Mouse (Mus musculus) testis, postnatal 14 days (tissue): ENCODE measurements around the gene Kdm8.

Experiments used
- DNase-seq: peaks from one replicate; pipeline ENCODE4 v3.0.0; 2021; ENCODE audit warnings: low spot score

The Kdm8 gene

GRCm38 (mm10) chr7:125503374-125504092 is 59.1 kb downstream of the Kdm8 start:
- no peak for DNase-seq

DNA sequence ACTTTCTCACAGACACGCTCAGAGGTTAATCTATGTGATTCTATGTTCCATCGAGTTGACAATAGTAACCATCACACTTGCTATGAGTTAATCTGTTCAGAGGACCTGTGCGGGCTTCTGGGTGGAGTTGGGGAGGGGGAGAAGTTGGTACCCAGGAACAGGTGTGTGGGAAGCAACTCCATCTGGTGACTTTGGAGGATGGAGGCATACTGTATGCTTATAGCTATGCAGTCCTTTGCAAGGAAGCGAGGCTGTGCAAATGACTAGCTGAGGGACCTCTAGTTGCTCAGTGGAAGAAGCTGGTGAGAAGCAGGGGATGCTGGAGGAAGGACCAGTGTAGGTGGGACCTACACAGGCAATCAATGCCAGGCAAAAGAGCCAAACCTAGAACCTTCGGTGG is 60.1 kb downstream of the Kdm8 start:
- no peak for DNase-seq

GRCm38 (mm10) chr7:125505568-125505967 is 61.1 kb downstream of the Kdm8 start:
- no peak for DNase-seq

DNA sequence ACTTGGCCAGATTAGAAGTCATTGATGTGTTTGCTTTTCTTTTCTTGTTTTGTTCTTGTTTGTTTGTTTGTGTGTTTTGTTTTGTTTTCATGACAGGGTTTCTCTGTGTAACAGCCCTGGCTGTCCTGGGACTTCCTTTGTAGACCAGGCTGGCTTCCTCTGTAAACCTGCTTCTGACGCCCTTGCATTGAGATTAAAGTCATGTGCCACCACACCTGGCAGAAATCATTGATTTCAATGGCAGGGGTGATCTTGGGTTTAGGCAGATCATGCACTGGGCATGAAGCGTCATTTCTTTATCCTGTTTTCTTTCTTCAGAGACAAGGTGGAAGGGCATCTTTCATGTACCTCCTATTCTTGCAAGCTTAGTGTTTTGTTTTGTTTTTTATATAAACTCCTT is 62.8 kb downstream of the Kdm8 start:
- no peak for DNase-seq

GRCm38 (mm10) chr7:125511432-125511831 is 67.0 kb downstream of the Kdm8 start:
- DNase-seq = no peak

DNA sequence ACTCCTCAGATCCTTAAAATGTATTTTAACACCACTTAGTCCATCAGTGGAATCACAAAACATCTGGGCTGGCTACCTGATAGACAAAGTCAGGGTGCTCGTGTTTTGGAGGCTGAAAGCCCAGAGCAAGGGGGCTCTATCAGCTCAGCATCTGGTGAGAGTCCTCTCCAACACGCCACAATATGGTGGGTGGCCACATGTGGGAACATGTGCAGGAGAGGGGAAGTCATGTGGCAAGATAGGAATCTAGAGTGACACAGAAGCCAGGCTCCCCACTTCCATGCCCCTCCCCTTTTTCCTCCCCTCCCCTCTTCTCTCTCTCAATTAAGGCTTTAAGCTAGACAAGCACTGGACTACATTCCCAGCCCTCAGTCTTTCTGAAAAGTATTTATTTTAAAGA is 67.4 kb downstream of the Kdm8 start:
- no peak for DNase-seq
